Mouse (Mus musculus): ENCODE data around the gene Ccnyl1. TPM values are rescaled to one million over a fixed set of nuclear protein-coding genes. Genes with fewer than 3 reads are reported as not detected.

Ccnyl1 gene
- polyA plus RNA-seq, 1 experiment = 11.3 TPM

Other genes with a start within 250 kb of the Ccnyl1 start
- gene Creb1, start 157.8 kb upstream of the Ccnyl1 start, polyA plus RNA-seq (2012; rRNA removed) = 7.6 and 14.2 TPM in 2 replicates
- gene Mettl21a, start 73.2 kb upstream of the Ccnyl1 start, polyA plus RNA-seq (2012; rRNA removed) = 7.7 and 8.0 TPM in 2 replicates
- 36.4 and 87.3 TPM in 2 replicates for gene Fzd5, start 47.3 kb downstream of the Ccnyl1 start, polyA plus RNA-seq (2012; rRNA removed)